Mouse (Mus musculus) stomach, embryonic 15.5 days (tissue): ENCODE data around the gene Nectin2. TPM values are rescaled to one million over a fixed set of nuclear protein-coding genes. Genes with fewer than 3 reads are reported as not detected.

ENCODE experiments used
- ATAC-seq: fragments of 200-750 bp; cut with Nextera tagmentation; 2 replicates; pipeline ENCODE4 v1.8.0; 2017; ENCODE audit warnings: low read depth, moderate number of reproducible peaks, moderate TSS enrichment; ENCODE audit not compliant: insufficient read depth, low FRiP score
- H3K27ac ChIP-seq: fragments of 300-500 bp; sonication (generic); 2 replicates; pipeline ENCODE4 v1.5.1; 2015; ENCODE audit warnings: mild to moderate bottlenecking, inconsistent platforms
- H3K27me3 ChIP-seq: fragments of 300-500 bp; sonication (generic); replicated peaks from 2 replicates; pipeline ENCODE4 v1.6.1; 2015; ENCODE audit warnings: inconsistent platforms
- H3K36me3 ChIP-seq: fragments of 300-500 bp; sonication (generic); 2 replicates; pipeline ENCODE4 v1.6.1; 2015; ENCODE audit warnings: inconsistent platforms
- H3K4me1 ChIP-seq: fragments of 300-500 bp; sonication (generic); 2 replicates; pipeline ENCODE4 v1.6.1; 2015; ENCODE audit warnings: inconsistent platforms
- H3K4me2 ChIP-seq: fragments of 300-500 bp; sonication (generic); 2 replicates; pipeline ENCODE4 v1.6.1; 2015; ENCODE audit warnings: mild to moderate bottlenecking, inconsistent platforms
- H3K4me3 ChIP-seq: fragments of 300-500 bp; sonication (generic); replicated peaks from 2 replicates; pipeline ENCODE4 v1.5.1; 2015; ENCODE audit warnings: inconsistent platforms
- H3K9ac ChIP-seq: fragments of 300-500 bp; sonication (generic); 2 replicates; pipeline ENCODE4 v1.6.1; 2015; ENCODE audit warnings: inconsistent platforms
- H3K9me3 ChIP-seq: fragments of 300-500 bp; sonication (generic); 2 replicates; pipeline ENCODE4 v1.6.1; 2016; ENCODE audit warnings: inconsistent platforms
- WGBS: fragments of 180-500 bp; shearing (Covaris S2); methylation state at CpG from one replicate; pipeline ENCODE4 v1.1.7; 2015; 5-methylcytosine and 5-hydroxymethylcytosine counted together
- polyA plus RNA-seq: library from polyadenylated mRNA; unstranded; fragments of >200 nt; fragmentation: Nextera tagmentation; extraction: Ambion mirVana; gene quantifications from 2 replicates; pipeline ENCODE4 v1.2.1, GENCODE M21; 2015

Gene Nectin2
- polyA plus RNA-seq, 1 experiment from 2014 or later, result 129 TPM

DNA sequence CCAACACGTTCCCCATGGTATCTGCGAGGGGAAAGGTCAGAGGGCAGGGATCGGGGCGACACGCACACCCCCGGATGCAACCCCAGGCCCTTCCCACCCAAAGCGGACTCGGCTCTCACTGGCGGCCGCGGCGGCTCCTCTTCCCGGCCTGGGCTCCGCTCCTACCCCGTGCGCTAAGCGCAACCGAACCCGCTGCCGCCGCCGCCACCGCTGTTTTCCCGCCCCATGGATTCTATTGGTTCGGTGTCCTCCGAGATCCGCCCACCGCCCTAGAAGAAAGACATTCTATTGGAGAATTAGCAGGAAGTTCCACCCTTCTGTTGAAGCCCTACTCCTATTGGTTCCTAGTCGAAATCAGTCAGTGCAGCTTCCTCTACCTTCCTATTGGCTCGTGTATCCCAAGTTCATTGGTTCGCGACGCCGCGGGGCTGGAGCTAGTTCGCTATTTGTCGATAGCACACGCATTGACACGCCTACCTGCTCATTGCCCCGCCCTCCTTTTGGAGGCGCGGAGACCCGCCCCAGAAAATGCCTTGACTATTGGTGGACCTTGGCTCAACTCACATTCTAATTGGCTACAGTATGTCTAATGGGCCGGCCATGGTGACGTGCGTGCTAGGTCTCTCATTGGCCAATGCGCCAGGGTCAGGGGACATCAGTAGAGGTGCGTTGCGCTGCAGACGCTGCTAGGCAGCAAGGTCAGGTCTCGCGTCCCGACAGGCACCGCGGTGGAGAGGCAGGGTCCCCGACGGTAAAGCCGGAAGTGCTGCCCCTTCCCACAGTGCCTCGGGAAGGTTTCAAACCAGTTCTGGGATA, 34.8 kb downstream of the Nectin2 start, which contains the start of gene Tomm40:
TSS of gene Tomm40 (minus strand) at position 200 of the 816 bp plus-strand sequence.
- no peaks in the 10 kb centered on the region for H3K9me3 ChIP-seq
- H3K27ac ChIP-seq, result peak within 1 kb of the TSS; percentile 85
- WGBS, result under 1% methylated on average over 56 of the region's 59 CpGs
- no peaks in the 10 kb centered on the region for H3K27me3 ChIP-seq
- peak within 1 kb of the TSS; percentile 100 for H3K4me3 ChIP-seq
- peak; percentile 99 for ATAC-seq
- H3K4me2 ChIP-seq, result peak within 1 kb of the TSS; percentile 85
- peak within 1 kb of the TSS; percentile 98 for H3K9ac ChIP-seq
- peaks cover 26% of the 10 kb centered on the region for H3K36me3 ChIP-seq
- H3K4me1 ChIP-seq, result peaks cover 15% of the 10 kb centered on the region

- WGBS, result under 1% methylated on average over 39 of the region's 39 CpGs
- H3K36me3 ChIP-seq, result peaks cover 30% of the 10 kb centered on the region
- H3K4me3 ChIP-seq, result peak overlapping the region; percentile 100
- peak overlapping the region; percentile 85 for H3K4me2 ChIP-seq
- no peak for ATAC-seq
- no peaks in the 10 kb centered on the region for H3K9me3 ChIP-seq
- peak overlapping the region; percentile 98 for H3K9ac ChIP-seq
- no peaks in the 10 kb centered on the region for H3K27me3 ChIP-seq
- H3K27ac ChIP-seq, result peak overlapping the region; percentile 80
- H3K4me1 ChIP-seq, result peaks cover 15% of the 10 kb centered on the region
These were observed 35.4 kb downstream of the Nectin2 start for GRCm38 (mm10) chr7:19714836-19715235.

- peaks cover 35% of the 10 kb centered on the region for H3K36me3 ChIP-seq
- no peak overlapping the region for H3K9ac ChIP-seq
- no peak overlapping the region for H3K27ac ChIP-seq
- no peak overlapping the region for H3K4me3 ChIP-seq
- H3K4me1 ChIP-seq, result peaks cover 15% of the 10 kb centered on the region
- no peaks in the 10 kb centered on the region for H3K9me3 ChIP-seq
- no peak for ATAC-seq
- H3K27me3 ChIP-seq, result no peaks in the 10 kb centered on the region
- H3K4me2 ChIP-seq, result no peak overlapping the region
- WGBS, result 87% methylated on average over 9 of the region's 9 CpGs
These were observed 36.7 kb downstream of the Nectin2 start for GRCm38 (mm10) chr7:19713598-19713997.

- H3K27ac ChIP-seq, result no peak overlapping the region
- no peaks in the 10 kb centered on the region for H3K27me3 ChIP-seq
- peaks cover 38% of the 10 kb centered on the region for H3K36me3 ChIP-seq
- 45% methylated on average over 4 of the region's 4 CpGs for WGBS
- peaks cover 15% of the 10 kb centered on the region for H3K4me1 ChIP-seq
- H3K4me2 ChIP-seq, result no peak overlapping the region
- H3K9ac ChIP-seq, result no peak overlapping the region
- no peak for ATAC-seq
- H3K9me3 ChIP-seq, result no peaks in the 10 kb centered on the region
- H3K4me3 ChIP-seq, result no peak overlapping the region
These were observed 37.1 kb downstream of the Nectin2 start for GRCm38 (mm10) chr7:19713196-19713595.

DNA sequence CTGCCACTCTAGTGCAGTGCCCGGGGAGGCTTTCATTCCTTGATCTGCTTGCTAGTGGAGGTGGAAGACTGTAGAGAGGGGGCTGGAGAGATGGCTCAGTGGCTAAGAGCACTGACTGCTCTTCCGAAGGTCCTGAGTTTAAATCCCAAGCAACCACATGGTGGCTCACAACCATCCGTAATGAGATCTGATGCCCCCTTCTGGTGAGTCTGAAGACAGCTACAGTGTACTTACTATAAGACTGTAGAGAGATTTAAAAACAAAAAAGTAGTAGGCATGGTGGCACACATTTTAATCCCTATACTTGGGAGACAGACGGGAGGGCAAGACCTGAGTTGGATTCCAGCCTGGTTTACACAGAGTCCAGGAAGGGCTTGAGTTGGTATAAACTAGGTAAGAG, 37.9 kb downstream of the Nectin2 start:
- H3K9me3 ChIP-seq, result no peaks in the 10 kb centered on the region
- H3K27ac ChIP-seq, result no peak overlapping the region
- no peak for ATAC-seq
- peaks cover 15% of the 10 kb centered on the region for H3K4me1 ChIP-seq
- WGBS, result 73% methylated on average over 4 of the region's 4 CpGs
- H3K4me2 ChIP-seq, result no peak overlapping the region
- no peak overlapping the region for H3K9ac ChIP-seq
- H3K27me3 ChIP-seq, result no peaks in the 10 kb centered on the region
- H3K36me3 ChIP-seq, result peaks cover 43% of the 10 kb centered on the region
- no peak overlapping the region for H3K4me3 ChIP-seq

GRCm38 (mm10) chr7:19710650-19711049, 39.6 kb downstream of the Nectin2 start:
- Histone ChIP-seq H3K4me3 (no peak overlapping the region), H3K4me1 (peaks cover 9% of the 10 kb centered on the region; the same call in 1 of the 2 replicates), H3K27me3 (no peaks in the 10 kb centered on the region), H3K36me3 (peaks cover 43% of the 10 kb centered on the region), H3K9me3 (no peaks in the 10 kb centered on the region), H3K27ac (no peak overlapping the region), H3K9ac (no peak overlapping the region), H3K4me2 (no peak overlapping the region)
- no peak for ATAC-seq
- 87% methylated on average over 10 of the region's 10 CpGs for WGBS

GRCm38 (mm10) chr7:19705271-19705670, 45.0 kb downstream of the Nectin2 start:
- H3K4me3 ChIP-seq, result no peak overlapping the region
- no peaks in the 10 kb centered on the region for H3K27me3 ChIP-seq
- H3K36me3 ChIP-seq, result peaks cover 42% of the 10 kb centered on the region
- H3K27ac ChIP-seq, result no peak overlapping the region
- H3K9ac ChIP-seq, result no peak overlapping the region
- ATAC-seq, result no peak
- no peak overlapping the region for H3K4me2 ChIP-seq
- no peaks in the 10 kb centered on the region for H3K9me3 ChIP-seq
- H3K4me1 ChIP-seq, result peaks cover 12% of the 10 kb centered on the region; the same call in 1 of the 2 replicates
- 96% methylated on average over 7 of the region's 7 CpGs for WGBS

DNA sequence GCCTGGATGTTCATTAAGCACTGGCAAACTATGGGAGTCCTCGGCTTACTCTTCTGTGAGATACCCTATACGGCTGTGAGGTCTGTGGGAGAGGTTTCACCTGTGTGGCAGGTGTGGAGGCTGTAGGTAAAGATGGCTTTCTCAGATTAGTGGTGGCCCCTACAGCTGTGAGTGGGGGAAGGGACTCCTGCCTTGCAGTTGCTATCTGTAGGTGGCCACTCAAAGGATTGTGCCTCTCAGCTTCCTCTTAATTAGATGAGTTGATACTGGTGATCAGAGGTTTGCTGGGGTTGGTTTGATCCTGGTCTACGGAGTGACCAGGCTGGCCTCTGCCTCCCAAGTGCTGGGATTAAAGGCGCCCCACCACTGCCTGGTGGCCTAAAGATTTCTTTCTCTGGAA, 45.8 kb downstream of the Nectin2 start:
- H3K9ac ChIP-seq, result no peak overlapping the region
- H3K27me3 ChIP-seq, result no peaks in the 10 kb centered on the region
- ATAC-seq, result no peak
- peaks cover 17% of the 10 kb centered on the region for H3K4me1 ChIP-seq
- H3K27ac ChIP-seq, result no peak overlapping the region
- no peaks in the 10 kb centered on the region for H3K9me3 ChIP-seq
- peaks cover 37% of the 10 kb centered on the region for H3K36me3 ChIP-seq
- H3K4me3 ChIP-seq, result no peak overlapping the region
- H3K4me2 ChIP-seq, result no peak overlapping the region
- 85% methylated on average over 4 of the region's 4 CpGs for WGBS

DNA sequence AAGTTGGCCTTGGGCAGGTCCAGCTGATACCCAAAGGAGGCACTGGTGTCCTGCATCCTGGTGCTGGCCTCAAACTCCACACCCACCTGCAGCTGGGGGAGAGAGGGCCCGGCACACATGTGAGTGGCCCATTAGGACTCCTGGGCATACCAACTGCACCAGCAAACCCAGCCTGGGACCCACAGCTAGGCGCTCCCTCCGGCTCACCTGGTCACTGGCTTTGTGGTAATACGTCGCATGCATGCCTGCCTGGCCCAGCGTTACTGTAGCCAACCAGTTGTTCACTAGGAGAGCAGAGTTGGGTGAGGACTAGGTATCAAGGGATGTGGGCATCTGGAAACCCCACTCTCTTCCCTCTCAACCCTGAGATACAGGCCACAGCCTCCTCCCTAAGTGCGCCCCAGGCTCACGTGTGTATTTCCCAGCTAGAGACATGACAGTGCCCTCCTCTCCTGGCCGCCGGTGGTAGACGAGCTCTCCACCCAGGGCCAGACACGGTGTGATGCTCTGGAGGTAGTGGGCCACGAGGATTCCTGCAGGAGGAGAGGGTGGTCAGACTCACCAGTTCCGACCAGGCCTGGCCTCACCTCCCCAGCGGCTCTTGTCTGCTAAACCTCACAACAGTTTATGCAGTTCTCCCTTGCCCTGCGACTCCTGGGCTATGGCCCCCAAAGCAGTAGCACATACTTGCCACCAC, 47.3 kb downstream of the Nectin2 start:
- no peak for ATAC-seq
- no peaks in the 10 kb centered on the region for H3K27me3 ChIP-seq
- H3K9me3 ChIP-seq, result no peaks in the 10 kb centered on the region
- 88% methylated on average over 16 of the region's 16 CpGs for WGBS
- no peak overlapping the region for H3K4me2 ChIP-seq
- peaks cover 31% of the 10 kb centered on the region for H3K4me1 ChIP-seq
- H3K9ac ChIP-seq, result no peak overlapping the region
- no peak overlapping the region for H3K4me3 ChIP-seq
- peaks cover 25% of the 10 kb centered on the region for H3K36me3 ChIP-seq
- H3K27ac ChIP-seq, result no peak overlapping the region

DNA sequence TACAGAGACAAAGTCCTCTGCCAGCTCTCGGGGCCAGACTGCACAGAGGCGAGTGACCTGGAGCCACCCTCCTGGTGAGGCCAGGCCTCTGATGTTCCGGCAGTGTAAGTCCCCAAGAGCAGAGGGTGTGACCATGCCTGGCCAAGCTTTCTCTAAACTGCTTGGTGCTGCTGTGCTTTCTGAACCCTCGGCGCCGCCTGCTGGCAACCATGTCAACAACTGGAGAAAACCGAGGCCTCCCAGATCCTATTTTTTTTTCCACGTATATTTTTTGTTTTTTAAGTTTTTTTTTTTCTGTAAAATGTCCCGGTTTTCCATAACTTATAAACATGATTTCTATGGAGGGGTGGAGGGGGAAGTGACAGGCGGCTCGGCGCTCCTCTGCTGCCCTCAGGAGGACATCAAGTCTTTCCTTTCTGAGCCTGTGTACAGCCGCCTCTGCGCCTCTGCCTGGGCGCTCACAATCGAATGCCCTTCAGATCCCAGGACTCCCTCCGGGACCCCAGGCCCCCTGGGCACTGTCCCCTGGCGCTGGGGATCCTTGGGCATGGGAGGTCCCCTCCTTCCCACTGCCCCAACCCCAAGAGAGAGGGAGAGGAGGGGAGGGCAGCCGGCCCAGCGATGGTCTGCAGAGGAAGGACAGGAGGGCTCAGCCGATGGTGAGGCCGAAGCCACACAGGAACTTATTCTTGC, 49.1 kb downstream of the Nectin2 start:
- Histone ChIP-seq H3K4me1 (peaks cover 31% of the 10 kb centered on the region), H3K36me3 (peaks cover 20% of the 10 kb centered on the region), H3K27me3 (no peaks in the 10 kb centered on the region), H3K4me2 (peak overlapping the region; percentile 26), H3K9ac (no peak overlapping the region), H3K27ac (peak overlapping the region; percentile 65; the same call in 1 of the 2 replicates), H3K4me3 (no peak overlapping the region), H3K9me3 (no peaks in the 10 kb centered on the region)
- 33% methylated on average over 21 of the region's 22 CpGs for WGBS
- peak; percentile 85 for ATAC-seq

DNA sequence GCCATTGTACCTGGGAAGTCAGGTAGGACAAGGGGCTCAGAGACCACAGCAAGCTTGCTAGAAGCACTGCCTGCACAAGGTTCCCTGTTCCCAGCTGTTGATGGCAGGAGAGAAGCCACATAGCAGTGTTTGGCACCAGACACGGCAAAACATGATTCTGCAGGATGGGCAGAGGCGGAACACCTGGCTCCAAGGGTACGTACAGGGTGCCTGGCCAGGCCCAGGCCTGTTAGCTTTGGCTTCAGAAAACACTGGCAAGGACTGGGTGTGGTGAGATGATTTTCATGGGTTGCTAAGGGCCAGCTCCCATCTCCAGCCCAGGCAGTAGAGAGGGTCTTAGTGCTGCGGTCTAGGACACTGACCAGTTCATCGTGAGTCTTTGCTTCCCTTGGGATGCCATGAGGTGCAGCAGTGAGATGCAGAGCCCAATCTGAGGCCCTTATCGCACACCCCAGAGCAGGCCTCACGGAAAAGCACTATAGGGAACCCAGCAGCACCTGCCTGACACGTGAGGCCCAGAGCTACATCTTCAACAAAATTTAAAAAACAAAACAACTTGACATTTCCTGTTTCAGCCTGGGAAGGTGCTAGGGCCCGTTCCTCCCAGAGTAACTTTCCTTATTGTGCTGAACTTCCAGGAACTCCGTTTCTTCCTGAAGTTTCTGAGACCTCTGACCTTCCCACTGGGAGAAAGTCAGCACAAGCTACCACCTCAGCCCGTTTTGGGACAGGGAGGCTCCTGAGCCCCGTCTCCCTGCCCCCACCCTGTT, 49.8 kb downstream of the Nectin2 start:
- H3K27me3 ChIP-seq, result no peaks in the 10 kb centered on the region
- peak overlapping the region; percentile 26 for H3K4me2 ChIP-seq
- no peak for ATAC-seq
- H3K4me3 ChIP-seq, result no peak overlapping the region
- H3K27ac ChIP-seq, result peak overlapping the region; percentile 65
- WGBS, result 58% methylated on average over 12 of the region's 12 CpGs
- H3K4me1 ChIP-seq, result peaks cover 31% of the 10 kb centered on the region
- H3K36me3 ChIP-seq, result peaks cover 20% of the 10 kb centered on the region
- no peak overlapping the region for H3K9ac ChIP-seq
- H3K9me3 ChIP-seq, result no peaks in the 10 kb centered on the region
